Mouse (Mus musculus): Measurements from ENCODE around the gene Cluap1.

- TF ChIP-seq POLR2A (IDR thresholded peaks at IDR 0.05; ENCODE audit: low read depth, low read length), result no peak
- no peak for TF ChIP-seq CTCF (conservative IDR thresholded peaks at IDR 0.05; ENCODE audit: insufficient read depth, insufficient read length, low read depth, low read length)
These were observed 79.8 kb downstream of the Cluap1 start for GRCm38 (mm10) chr16:3988410-3988809.

Data from kidney, adult 2 months (tissue).